Comparison of ENCODE assay signal across 15 mouse cellular contexts in genomic region chr10:73515742-73516141, GRCm38 (mm10).
"Had no signal": no experiment of that assay in that cellular context is flagged by ENCODE, and none has a peak within 500 bp of the region (broad histone marks: within the 10 kb centered on the region; RNA-seq: fewer than 3 reads in every experiment).

No protein-coding gene starts in this region.

- H3K4me3 ChIP-seq: kidney, embryonic 15.5 days; limb, embryonic 15.5 days; liver, embryonic 12.5 days; megakaryocyte, embryonic 14.5 days; midbrain, embryonic 15.5 days; neural tube, embryonic 13.5 days had no signal

- H3K9me3 ChIP-seq: kidney, embryonic 15.5 days; limb, embryonic 15.5 days; liver, embryonic 12.5 days; megakaryocyte, embryonic 14.5 days; midbrain, embryonic 15.5 days; neural tube, embryonic 13.5 days had no signal

- H3K4me1 ChIP-seq: kidney, embryonic 15.5 days; limb, embryonic 15.5 days; liver, embryonic 12.5 days; megakaryocyte, embryonic 14.5 days; midbrain, embryonic 15.5 days; neural tube, embryonic 13.5 days had no signal

- H3K9ac ChIP-seq: kidney, embryonic 15.5 days; limb, embryonic 15.5 days; liver, embryonic 12.5 days; lung, embryonic 14.5 days; midbrain, embryonic 15.5 days; neural tube, embryonic 13.5 days had no signal

- H3K36me3 ChIP-seq: kidney, embryonic 15.5 days; limb, embryonic 15.5 days; liver, embryonic 12.5 days; midbrain, embryonic 15.5 days; neural tube, embryonic 13.5 days had no signal

- DNase-seq: kidney, adult 18-20 months; kidney, postnatal 14 days; lung, embryonic 14.5 days; lung, postnatal 14 days; retina, postnatal 1 day; right cerebral cortex, postnatal 14 days; thymus, postnatal 14 days had no signal

- H3K27ac ChIP-seq: kidney, embryonic 15.5 days; limb, embryonic 15.5 days; liver, embryonic 12.5 days; macrophage; midbrain, embryonic 15.5 days; neural tube, embryonic 13.5 days had no signal

- H3K27me3 ChIP-seq: kidney, embryonic 15.5 days; limb, embryonic 15.5 days; liver, embryonic 12.5 days; megakaryocyte, embryonic 14.5 days; midbrain, embryonic 15.5 days; neural tube, embryonic 13.5 days had no signal

- H3K4me2 ChIP-seq: kidney, embryonic 15.5 days; limb, embryonic 15.5 days; liver, embryonic 12.5 days; lung, embryonic 14.5 days; midbrain, embryonic 11.5 days; midbrain, embryonic 15.5 days; neural tube, embryonic 13.5 days had no signal

- ATAC-seq: liver, embryonic 12.5 days; midbrain, embryonic 15.5 days had no signal
